Mouse (Mus musculus) cortical plate, adult 2 months (tissue): ENCODE data around the gene Nck2.

Experiments used
- CTCF ChIP-seq: fragments of 200-500 bp; IDR thresholded peaks from 2 replicates; pipeline ENCODE4 v1.5.1; 2011; ENCODE audit warnings: mild to moderate bottlenecking, control low read depth, low read length; ENCODE audit not compliant: insufficient read depth; ENCODE audit errors: extremely low read depth
- POLR2A ChIP-seq: fragments of 200-500 bp; IDR thresholded peaks from 2 replicates; pipeline ENCODE4 v1.6.1; 2011; ENCODE audit warnings: mild to moderate bottlenecking, low read length, control low read depth; ENCODE audit not compliant: insufficient read depth; ENCODE audit errors: extremely low read depth

DNA sequence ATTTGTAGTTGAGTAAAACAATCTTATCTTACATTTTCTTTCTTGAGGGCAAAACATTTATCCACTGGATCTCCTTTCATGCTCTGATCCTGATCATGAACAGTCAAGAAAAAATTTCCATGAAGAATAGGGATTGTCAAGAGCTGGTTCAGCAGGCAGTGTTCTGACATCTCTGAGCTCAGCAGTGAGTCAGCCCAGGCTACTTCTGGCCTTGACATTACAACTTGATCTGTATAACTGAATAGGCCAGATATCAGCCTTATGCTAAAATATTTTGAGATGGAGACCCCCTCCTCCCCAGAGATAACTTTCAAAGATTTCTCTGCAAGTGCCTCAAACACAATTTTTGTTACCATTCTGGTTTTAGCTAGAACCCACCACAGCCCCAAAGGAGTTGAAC is 93.1 kb downstream of the Nck2 start:
- no peak for TF ChIP-seq CTCF
- TF ChIP-seq POLR2A = no peak
